Mouse (Mus musculus) lung, postnatal 0 days (tissue): ENCODE measurements around the gene Incenp. TPM values are rescaled to one million over a fixed set of nuclear protein-coding genes. Genes with fewer than 3 reads are reported as not detected.
"Not testable (repeated sequence)": the region's sequence is repeated elsewhere in the genome, so short reads cannot be mapped to it uniquely, and the experiment has no call there.

ENCODE experiments used
- ATAC-seq: fragments of 200-750 bp; cut with Nextera tagmentation; 2 replicates; pipeline ENCODE4 v1.8.0; 2017; ENCODE audit warnings: moderate library complexity
- DNase-seq: peaks from one replicate; pipeline ENCODE4 v3.0.0-alpha.2; 2016; ENCODE audit warnings: low spot score
- H3K27ac ChIP-seq: fragments of 300-500 bp; sonication (generic); 2 replicates; pipeline ENCODE4 v1.5.1; 2014; ENCODE audit warnings: antibody characterized with exemption, mild to moderate bottlenecking, low read length, mixed read lengths
- H3K27me3 ChIP-seq: fragments of 300-500 bp; sonication (generic); replicated peaks from 2 replicates; pipeline ENCODE4 v1.6.1; 2014; ENCODE audit warnings: low read length, mixed read lengths; ENCODE audit not compliant: insufficient read depth
- H3K36me3 ChIP-seq: fragments of 300-500 bp; sonication (generic); 2 replicates; pipeline ENCODE4 v1.6.1; 2014; ENCODE audit warnings: low read length, mixed read lengths; ENCODE audit not compliant: insufficient read depth
- H3K4me1 ChIP-seq: fragments of 300-500 bp; sonication (generic); 2 replicates; pipeline ENCODE4 v1.6.1; 2014; ENCODE audit warnings: antibody characterized with exemption, low read depth, low read length, mixed read lengths; ENCODE audit not compliant: insufficient read depth
- H3K4me2 ChIP-seq: fragments of 300-500 bp; sonication (generic); replicated peaks from 2 replicates; pipeline ENCODE4 v1.6.1; 2014; ENCODE audit warnings: low read depth, mild to moderate bottlenecking, low read length, moderate library complexity, mixed read lengths
- H3K4me3 ChIP-seq: fragments of 300-500 bp; sonication (generic); 2 replicates; pipeline ENCODE4 v1.5.1; 2014; ENCODE audit warnings: low read depth, low read length
- H3K9ac ChIP-seq: fragments of 300-500 bp; sonication (generic); replicated peaks from 2 replicates; pipeline ENCODE4 v1.6.1; 2014; ENCODE audit warnings: low read depth, mild to moderate bottlenecking
- H3K9me3 ChIP-seq: fragments of 300-500 bp; sonication (generic); 2 replicates; pipeline ENCODE4 v1.6.1; 2016; ENCODE audit warnings: low read length, mixed read lengths
- CTCF ChIP-seq: IDR thresholded peaks from 2 replicates; pipeline ENCODE4 v1.5.1; 2016; ENCODE audit warnings: antibody characterized with exemption, mild to moderate bottlenecking
- EP300 ChIP-seq: IDR thresholded peaks from 2 replicates; pipeline ENCODE4 v1.6.1; 2016; ENCODE audit warnings: antibody characterized with exemption, mild to moderate bottlenecking, control low read depth
- WGBS: fragments of 180-500 bp; shearing (Covaris S2); extraction: QIAGEN DNeasy Blood & Tissue Kit; methylation state at CpG from one replicate; pipeline ENCODE4 v1.1.7; 2014; 5-methylcytosine and 5-hydroxymethylcytosine counted together
- polyA plus RNA-seq: library from polyadenylated mRNA; unstranded; fragments of >200 nt; fragmentation: Nextera tagmentation; extraction: Ambion mirVana; gene quantifications from 2 replicates; pipeline ENCODE4 v1.2.1, GENCODE M21; 2015

Incenp gene
- polyA plus RNA-seq, 1 experiment from 2014 or later = 9.9 TPM

DNA sequence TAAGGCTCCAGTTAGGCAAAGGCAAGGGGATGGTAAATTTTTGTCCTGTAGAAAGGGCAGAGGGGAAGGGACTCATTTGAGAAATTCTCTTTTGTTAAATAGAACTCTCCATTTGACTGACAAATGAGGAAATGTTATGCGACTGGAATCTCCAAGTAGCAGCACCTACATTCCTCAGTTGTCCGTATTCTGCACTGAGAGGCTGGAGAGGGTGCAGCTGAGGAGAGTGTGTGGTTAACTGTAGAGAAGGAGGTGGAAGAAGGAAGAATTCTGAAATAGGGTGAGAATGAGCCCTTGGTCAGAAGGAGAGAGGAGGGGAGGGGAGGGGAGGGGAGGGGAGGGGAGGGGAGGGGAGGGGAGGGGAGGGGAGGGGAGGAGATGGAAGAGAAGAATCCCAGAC, 34.6 kb upstream of the Incenp start:
- TF ChIP-seq CTCF (no peak), EP300 (peak; percentile 6; the same call in 1 of the 2 replicates)
- Histone ChIP-seq H3K36me3 (no peaks in the 10 kb centered on the region), H3K27me3 (no peaks in the 10 kb centered on the region), H3K4me2 (no peak overlapping the region), H3K27ac (no peak overlapping the region), H3K4me1 (no peaks in the 10 kb centered on the region), H3K9ac (no peak overlapping the region), H3K9me3 (no peaks in the 10 kb centered on the region), H3K4me3 (no peak overlapping the region)
- WGBS = 43% methylated on average over 2 of the region's 2 CpGs
- peak; percentile 68 for DNase-seq
- peak; percentile 49; the same call in 1 of the 2 replicates for ATAC-seq

- H3K4me3 ChIP-seq, H3K9ac ChIP-seq, H3K27me3 ChIP-seq, H3K4me2 ChIP-seq, H3K4me1 ChIP-seq, H3K9me3 ChIP-seq, H3K36me3 ChIP-seq: not testable (repeated sequence)
- H3K27ac ChIP-seq = 0 out of 2 replicates have a peak overlapping the region, but pooled peaks have one; percentile 14
- ATAC-seq (peak; percentile 86), DNase-seq (peak; percentile 40)
- peak; percentile 70 for TF ChIP-seq EP300
- WGBS = 50% methylated on average over 2 of the region's 2 CpGs
Measured at GRCm38 (mm10) chr19:9931167-9931607, 31.8 kb upstream of the Incenp start.

DNA sequence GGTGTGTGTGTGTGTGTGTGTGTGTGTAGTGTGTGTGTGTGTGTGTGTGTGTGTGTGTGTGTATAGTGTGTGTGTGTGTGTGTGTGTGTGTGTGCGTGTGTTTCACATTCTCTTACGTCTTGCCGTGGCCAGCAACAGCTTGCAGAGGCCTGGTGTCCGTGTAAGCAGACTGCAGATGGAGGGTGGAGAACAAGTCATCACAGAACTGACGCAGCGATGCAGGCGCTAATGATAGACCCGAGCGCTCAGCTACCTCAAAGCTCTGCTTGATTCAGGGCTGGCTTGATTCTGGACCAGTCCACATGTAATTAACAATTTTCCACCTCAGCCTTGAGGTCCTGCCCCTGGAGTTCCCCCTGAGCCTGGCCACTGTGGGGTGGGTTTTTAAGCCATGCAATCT, 28.7 kb upstream of the Incenp start:
- Histone ChIP-seq H3K4me1 (no peaks in the 10 kb centered on the region), H3K9me3 (no peaks in the 10 kb centered on the region), H3K27me3 (no peaks in the 10 kb centered on the region), H3K4me2 (no peak overlapping the region), H3K9ac (no peak overlapping the region), H3K36me3 (no peaks in the 10 kb centered on the region), H3K27ac (no peak overlapping the region), H3K4me3 (no peak overlapping the region)
- WGBS = 71% methylated on average over 9 of the region's 9 CpGs
- no peak for TF ChIP-seq CTCF
- TF ChIP-seq EP300 = no peak
- ATAC-seq = no peak
- no peak for DNase-seq

GRCm38 (mm10) chr19:9924769-9925272, 25.5 kb upstream of the Incenp start:
- no peak overlapping the region for H3K27ac ChIP-seq
- H3K9ac ChIP-seq = no peak overlapping the region
- H3K4me1 ChIP-seq = no peaks in the 10 kb centered on the region
- no peaks in the 10 kb centered on the region for H3K36me3 ChIP-seq
- DNase-seq = no peak
- TF ChIP-seq CTCF = no peak
- no peak for TF ChIP-seq EP300
- H3K4me2 ChIP-seq = no peak overlapping the region
- H3K9me3 ChIP-seq = no peaks in the 10 kb centered on the region
- WGBS = 68% methylated on average over 8 of the region's 8 CpGs
- no peak for ATAC-seq
- H3K27me3 ChIP-seq = no peaks in the 10 kb centered on the region
- H3K4me3 ChIP-seq = no peak overlapping the region

DNA sequence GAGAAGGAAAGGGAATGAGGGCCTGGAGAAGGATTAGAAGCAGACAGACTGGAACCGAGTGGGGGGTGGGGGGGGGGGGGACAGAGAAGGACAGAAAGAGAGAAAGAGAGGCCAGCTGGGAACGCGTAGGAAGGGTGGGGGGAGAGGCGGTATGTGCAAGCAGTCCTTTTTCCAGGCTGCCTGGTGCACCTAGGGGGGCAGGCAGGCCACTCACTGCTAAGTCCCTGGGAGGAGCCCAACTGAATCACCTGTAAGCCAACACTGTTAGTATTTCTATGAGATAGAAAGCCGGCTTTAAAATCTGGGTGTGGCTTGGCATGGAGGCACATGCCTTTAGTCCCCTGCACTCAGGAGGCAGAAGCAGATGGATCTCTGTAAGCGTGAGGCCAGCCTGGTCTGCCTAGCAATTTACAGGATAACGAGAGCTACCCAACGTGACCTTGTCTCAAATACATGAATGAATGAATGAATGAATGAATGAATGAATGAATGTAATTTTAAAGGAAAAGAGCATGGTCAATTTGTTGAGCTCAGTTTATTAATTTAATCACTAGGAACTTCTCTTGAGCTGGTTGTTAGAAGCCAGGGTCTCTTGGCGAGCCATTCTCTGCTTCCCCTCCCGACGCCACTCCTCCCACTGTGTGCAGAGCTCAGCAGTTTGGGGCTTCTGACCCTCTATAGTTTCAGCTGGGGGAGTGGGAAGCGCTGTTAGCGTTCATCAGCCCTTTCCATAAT, 24.9 kb upstream of the Incenp start:
- no peak overlapping the region for H3K4me3 ChIP-seq
- H3K9ac ChIP-seq = no peak overlapping the region
- H3K9me3 ChIP-seq = no peaks in the 10 kb centered on the region
- no peak for TF ChIP-seq EP300
- no peak for TF ChIP-seq CTCF
- 44% methylated on average over 13 of the region's 13 CpGs for WGBS
- no peaks in the 10 kb centered on the region for H3K36me3 ChIP-seq
- peak; percentile 16; the same call in 1 of the 2 replicates for ATAC-seq
- no peaks in the 10 kb centered on the region for H3K27me3 ChIP-seq
- H3K4me2 ChIP-seq = no peak overlapping the region
- no peaks in the 10 kb centered on the region for H3K4me1 ChIP-seq
- peak; percentile 10 for DNase-seq
- no peak overlapping the region for H3K27ac ChIP-seq

GRCm38 (mm10) chr19:9923048-9923447, 23.7 kb upstream of the Incenp start:
- TF ChIP-seq EP300 = no peak
- ATAC-seq = no peak
- no peak overlapping the region for H3K27ac ChIP-seq

More at GRCm38 (mm10) chr19:9923048-9923447, 23.7 kb upstream of the Incenp start:
- H3K36me3 ChIP-seq = no peaks in the 10 kb centered on the region
- no peak overlapping the region for H3K9ac ChIP-seq
- no peaks in the 10 kb centered on the region for H3K27me3 ChIP-seq
- H3K4me2 ChIP-seq = no peak overlapping the region
- no peak overlapping the region for H3K4me3 ChIP-seq
- H3K9me3 ChIP-seq = no peaks in the 10 kb centered on the region
- no peak for DNase-seq
- no peaks in the 10 kb centered on the region for H3K4me1 ChIP-seq
